ENCODE assay signal across 30 mouse cellular contexts in the genomic region with DNA sequence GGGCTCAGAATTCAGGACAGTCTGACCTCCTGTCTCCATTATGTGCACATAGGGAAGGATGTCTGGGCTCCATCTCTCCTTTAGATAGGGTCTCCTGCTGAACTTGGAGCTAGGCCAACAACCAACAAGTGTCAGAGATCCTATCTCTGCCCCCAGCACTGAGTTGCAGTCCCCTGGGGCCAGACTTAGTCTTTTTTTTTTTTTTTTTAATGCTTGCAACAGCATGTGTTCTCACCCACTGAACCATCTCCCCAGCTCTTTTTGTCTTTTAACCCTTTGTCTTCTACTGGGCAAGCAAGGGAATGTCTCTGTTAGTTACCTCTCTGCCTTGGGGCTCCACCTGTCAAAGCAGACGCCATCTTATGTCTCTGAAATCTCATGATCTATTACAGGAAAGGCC. TPM values are rescaled to one million over a fixed set of nuclear protein-coding genes. Genes with fewer than 3 reads are reported as not detected.
"Had no signal": no experiment of that assay in that cellular context is flagged by ENCODE, and none has a peak within 500 bp of the region (broad histone marks: within the 10 kb centered on the region; RNA-seq: fewer than 3 reads in every experiment).

No protein-coding gene starts in this region.

- H3K36me3 ChIP-seq: heart, embryonic 12.5 days; heart, embryonic 13.5 days; heart, embryonic 15.5 days; hindbrain, embryonic 10.5 days; hindbrain, embryonic 12.5 days; hindbrain, embryonic 13.5 days; hindbrain, embryonic 15.5 days; intestine, embryonic 15.5 days; kidney, embryonic 15.5 days had no signal

- H3K27me3 ChIP-seq: heart, embryonic 12.5 days; heart, embryonic 13.5 days; heart, embryonic 15.5 days; hindbrain, embryonic 12.5 days; hindbrain, embryonic 13.5 days; hindbrain, embryonic 15.5 days; intestine, embryonic 15.5 days; kidney, embryonic 15.5 days had no signal

- H3K9ac ChIP-seq: heart, embryonic 12.5 days; heart, embryonic 13.5 days; heart, embryonic 15.5 days; hindbrain, embryonic 12.5 days; hindbrain, embryonic 13.5 days; hindbrain, embryonic 14.5 days; hindbrain, embryonic 15.5 days; intestine, embryonic 15.5 days; kidney, embryonic 15.5 days had no signal

- H3K9me3 ChIP-seq: heart, embryonic 15.5 days; hindbrain, embryonic 10.5 days; hindbrain, embryonic 12.5 days; hindbrain, embryonic 13.5 days; hindbrain, embryonic 15.5 days; intestine, embryonic 15.5 days; kidney, embryonic 15.5 days had no signal

- H3K27ac ChIP-seq: heart, embryonic 13.5 days; heart, embryonic 15.5 days; hindbrain, embryonic 10.5 days; hindbrain, embryonic 12.5 days; hindbrain, embryonic 13.5 days; hindbrain, embryonic 14.5 days; hindbrain, embryonic 15.5 days; hindbrain, postnatal 0 days; intestine, embryonic 15.5 days; kidney, embryonic 15.5 days; kidney, postnatal 0 days; layer of hippocampus, adult 2 months; left cerebral cortex, adult 2 months had no signal

- DNase-seq: heart, postnatal 10 days; heart, postnatal 14 days; heart, postnatal 36 days; heart, postnatal 4 days; kidney, adult 11 months; kidney, adult 18-20 months; kidney, adult 2 months; kidney, adult 8-10 months; kidney, postnatal 10 days; kidney, postnatal 14 days; kidney, postnatal 25 days; kidney, postnatal 36 days; kidney, postnatal 4 days; layer of hippocampus, adult 9-11 months; layer of hippocampus, postnatal 36 days had no signal

- H3K4me1 ChIP-seq: heart, embryonic 12.5 days; heart, embryonic 15.5 days; hindbrain, embryonic 10.5 days; hindbrain, embryonic 12.5 days; hindbrain, embryonic 13.5 days; hindbrain, embryonic 15.5 days; intestine, embryonic 15.5 days; kidney, embryonic 15.5 days had no signal

- H3K4me3 ChIP-seq: heart, embryonic 12.5 days; heart, embryonic 13.5 days; heart, embryonic 15.5 days; hindbrain, embryonic 10.5 days; hindbrain, embryonic 12.5 days; hindbrain, embryonic 13.5 days; hindbrain, embryonic 15.5 days; intestine, embryonic 15.5 days; kidney, embryonic 15.5 days; layer of hippocampus, adult 2 months; left cerebral cortex, adult 2 months had no signal

RNA-seq across cellular contexts. Expression of a gene that starts 48.9 kb away (rescaled TPM):
- total RNA-seq: heart, postnatal 10 days; heart, postnatal 14 days; heart, postnatal 25 days; heart, postnatal 36 days had no signal
